Mouse (Mus musculus) left cerebral cortex, adult 11 months (tissue): ENCODE data around the gene Tmem205.

Source experiments
- DNase-seq: peaks from one replicate; pipeline ENCODE4 v3.0.0; 2022; ENCODE audit warnings: low spot score

Tmem205 gene

DNA sequence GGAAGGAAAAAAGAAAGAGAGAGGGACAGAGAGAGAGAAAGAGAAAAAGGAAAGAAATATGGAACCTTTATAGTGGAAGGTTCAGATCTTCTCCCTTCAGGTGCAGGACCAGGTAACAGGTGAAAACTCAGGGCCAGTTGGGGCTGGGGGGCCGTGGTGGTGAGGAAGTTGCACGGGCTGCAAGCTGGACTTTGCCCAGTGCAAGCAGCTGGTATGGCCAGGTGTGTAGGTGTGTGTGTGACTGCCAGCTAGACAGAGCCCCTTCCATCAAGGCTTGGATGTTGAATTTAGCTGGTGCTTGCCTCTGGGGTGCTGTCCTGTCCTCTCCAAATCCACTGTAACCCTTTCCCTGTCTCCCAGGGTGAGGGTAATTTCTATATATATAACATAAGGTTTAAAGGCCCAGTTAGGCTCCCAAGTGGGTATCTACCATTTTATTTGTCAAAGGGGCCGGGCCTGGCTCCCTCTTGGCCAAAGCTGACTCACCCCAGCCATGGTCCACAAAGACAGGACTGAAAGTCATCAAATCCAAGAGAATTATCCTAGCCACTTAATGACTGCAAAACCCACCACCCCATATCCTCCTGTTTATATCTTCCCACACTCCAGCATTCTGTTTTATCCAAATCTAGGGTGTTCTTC is 10.4 kb downstream of the Tmem205 start:
- DNase-seq: no peak

DNA sequence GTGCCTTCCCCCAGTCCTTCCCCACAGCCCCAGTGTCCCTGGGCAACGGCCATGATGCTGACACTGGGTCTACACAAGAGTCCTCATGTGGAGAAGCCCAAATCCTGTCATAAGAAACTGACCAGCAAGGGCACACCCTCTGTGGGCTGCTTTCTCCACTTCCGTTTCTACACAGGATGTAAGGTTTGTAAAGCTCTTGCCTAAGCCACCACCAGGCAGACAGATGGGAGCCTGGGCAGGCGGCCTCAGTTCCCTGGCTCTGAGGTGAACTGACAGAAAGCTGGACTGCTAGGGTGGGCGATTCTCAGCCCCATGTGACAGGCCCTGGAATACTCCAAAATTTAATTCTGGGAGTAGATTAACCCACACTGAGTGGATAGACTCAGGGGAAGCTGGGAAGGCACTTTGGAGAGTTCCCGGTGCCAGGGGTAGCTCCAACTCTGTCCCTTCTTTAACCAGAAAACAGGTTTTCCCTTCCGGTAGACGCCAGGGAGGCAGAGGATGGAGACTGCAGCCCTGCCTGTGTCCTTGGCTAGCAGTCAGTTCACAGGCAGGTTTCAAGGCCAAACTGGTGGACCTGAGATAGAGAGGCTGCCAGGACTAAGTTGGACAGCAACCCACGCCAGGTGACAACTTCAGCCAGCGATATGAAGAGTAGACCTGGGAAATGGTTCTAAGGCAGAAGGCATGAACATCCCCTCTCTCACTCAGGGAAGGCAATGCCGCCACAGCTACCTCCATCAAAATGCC is 17.7 kb downstream of the Tmem205 start:
- no peak for DNase-seq

DNA sequence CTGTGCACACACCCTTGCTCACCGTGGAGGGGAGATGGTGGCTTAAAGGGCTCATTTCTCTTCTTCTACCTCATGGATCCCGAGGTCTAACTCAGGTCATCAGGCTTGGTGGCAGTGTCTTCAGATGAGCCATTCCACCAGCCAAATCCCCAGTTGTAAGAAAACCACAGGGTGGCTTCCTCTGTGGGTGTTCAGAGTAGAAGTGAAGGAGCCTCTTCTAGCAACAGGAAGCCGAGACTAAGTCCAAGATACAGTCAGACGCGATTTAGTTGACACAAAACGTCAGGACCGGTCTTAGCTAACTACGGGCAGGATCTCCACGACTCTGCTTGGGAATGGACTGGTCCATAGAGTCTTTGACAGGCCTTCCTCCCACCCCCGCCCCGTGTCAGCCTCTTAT is 19.1 kb downstream of the Tmem205 start:
- DNase-seq: no peak

DNA sequence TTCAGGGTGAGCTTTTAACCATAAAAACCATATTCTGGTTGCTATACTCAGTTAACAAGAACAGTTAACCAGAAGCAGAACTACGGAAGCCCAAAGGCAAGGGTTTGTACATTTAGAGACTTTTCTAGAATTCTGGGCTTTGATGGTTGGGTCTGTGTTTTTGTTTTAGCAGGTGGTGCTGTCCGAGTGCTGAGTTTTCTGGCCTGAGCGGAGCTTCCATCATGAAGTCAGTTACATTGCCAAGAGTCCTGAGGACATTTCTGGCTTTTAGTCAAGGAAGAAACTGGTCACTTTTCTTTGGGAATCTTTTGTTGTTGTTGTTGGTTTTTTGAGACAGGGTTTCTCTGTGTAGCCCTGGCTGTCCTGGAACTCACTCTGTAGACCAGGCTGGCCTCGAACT is 23.3 kb downstream of the Tmem205 start:
- no peak for DNase-seq

DNA sequence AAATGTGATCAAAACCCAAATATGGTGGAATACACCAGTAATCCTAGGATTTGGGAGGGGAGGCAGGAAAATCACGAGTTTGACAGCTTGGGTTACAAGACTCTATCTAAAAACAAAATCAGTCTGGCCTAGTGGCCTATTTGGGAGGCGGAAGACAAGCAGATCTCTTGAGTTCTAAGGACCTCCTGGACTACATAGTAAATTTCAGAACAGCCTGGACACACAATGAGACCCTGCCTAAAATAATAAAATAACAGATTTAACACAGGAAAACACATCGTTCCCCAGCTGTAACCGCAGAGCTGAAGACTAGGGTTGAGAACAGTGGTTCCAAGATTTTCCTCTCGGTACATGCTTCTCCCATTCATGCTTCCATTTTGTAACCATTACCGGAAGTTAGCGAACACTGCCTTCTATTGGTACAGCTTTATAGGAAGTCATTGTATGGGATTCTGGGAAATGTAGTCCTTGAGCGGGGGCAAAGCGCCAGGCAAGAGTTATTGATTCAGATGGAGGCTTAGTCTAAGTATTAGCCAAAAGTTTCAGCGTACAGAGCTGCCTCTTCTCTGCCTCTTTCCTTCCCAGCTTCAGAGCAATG is 26.0 kb downstream of the Tmem205 start:
- peak; percentile 69 for DNase-seq

DNA sequence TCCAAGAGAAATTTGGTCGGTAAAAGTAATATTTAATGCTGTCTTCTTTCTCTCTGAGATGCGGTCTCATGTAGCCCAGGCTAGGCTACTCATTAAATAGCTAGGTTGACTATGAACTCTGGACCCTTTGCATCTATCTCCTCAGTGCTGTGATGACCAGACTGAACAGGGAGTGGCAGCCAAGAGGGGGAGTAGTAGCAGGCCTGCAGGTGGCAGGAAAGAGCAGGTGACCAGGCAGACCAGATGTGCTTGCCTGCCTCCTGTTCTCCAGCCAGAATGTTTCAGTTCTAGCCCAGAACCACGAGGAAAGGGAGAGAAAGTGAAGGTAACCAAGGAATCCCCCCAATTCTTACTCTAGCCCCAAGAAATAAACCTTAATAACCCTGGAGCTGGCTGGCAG is 38.1 kb downstream of the Tmem205 start:
- DNase-seq: no peak

DNA sequence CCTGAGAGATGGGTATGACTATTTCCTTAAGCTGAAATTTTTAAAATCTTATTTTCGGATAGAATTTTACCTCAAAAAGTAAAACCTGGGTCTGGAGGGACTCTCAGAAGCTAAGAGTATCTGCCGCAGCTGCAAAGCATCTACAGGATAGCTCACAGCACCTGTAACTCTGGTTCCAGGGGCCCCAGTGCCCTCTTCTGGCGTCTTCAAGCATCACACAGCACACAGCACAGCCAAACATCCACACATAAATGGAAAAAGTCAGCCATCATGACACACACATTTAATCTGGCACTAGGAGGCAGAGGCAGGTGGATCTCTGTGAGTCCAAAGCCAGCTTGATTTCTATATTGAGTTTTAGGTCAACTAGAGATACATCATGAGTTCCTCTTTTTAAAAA is 50.8 kb downstream of the Tmem205 start:
- no peak for DNase-seq

DNA sequence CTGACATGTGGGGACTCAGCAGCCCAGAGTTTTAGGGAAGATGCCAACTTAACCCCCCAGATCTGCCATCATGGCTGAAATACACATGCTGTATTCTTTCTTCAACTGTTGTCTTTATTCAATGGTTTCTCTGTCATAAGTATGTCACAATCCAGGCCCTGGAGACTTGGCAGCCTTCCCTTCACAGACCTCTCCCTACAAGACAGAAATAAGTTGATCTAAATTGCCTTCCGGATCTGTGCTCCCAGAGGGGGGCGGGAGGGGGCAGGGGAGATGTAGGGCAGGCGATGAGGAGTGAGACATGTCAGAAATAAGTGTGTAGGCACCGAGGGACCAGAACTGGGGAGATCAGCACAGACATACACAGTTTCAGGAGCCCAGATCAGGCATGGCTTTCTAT is 55.2 kb downstream of the Tmem205 start:
- no peak for DNase-seq
